Mouse (Mus musculus): Measurements from ENCODE around the gene Fut8.

Gene Fut8

GRCm38 (mm10) chr12:77305502-77305901, 67.6 kb downstream of the Fut8 start:
- DNase-seq (ENCODE audit: low read depth, low spot score) = no peak

- no peak for DNase-seq (ENCODE audit: low read depth, low spot score)
Measured at GRCm38 (mm10) chr12:77306759-77307314, 68.9 kb downstream of the Fut8 start.

GRCm38 (mm10) chr12:77309507-77309906, 71.6 kb downstream of the Fut8 start:
- DNase-seq (ENCODE audit: low read depth, low spot score) = no peak

- no peak for DNase-seq (ENCODE audit: low read depth, low spot score)
Measured at GRCm38 (mm10) chr12:77313502-77313901, 75.6 kb downstream of the Fut8 start.

GRCm38 (mm10) chr12:77324142-77324541, 86.2 kb downstream of the Fut8 start:
- DNase-seq (ENCODE audit: low read depth, low spot score) = no peak

- DNase-seq (ENCODE audit: low read depth, low spot score) = no peak
Measured at GRCm38 (mm10) chr12:77346521-77346920, 108.6 kb downstream of the Fut8 start.

- no peak for DNase-seq (ENCODE audit: low read depth, low spot score)
Measured at GRCm38 (mm10) chr12:77349543-77349942, 111.6 kb downstream of the Fut8 start.

GRCm38 (mm10) chr12:77415720-77416119, 177.8 kb downstream of the Fut8 start:
- DNase-seq (ENCODE audit: low read depth, low spot score) = no peak

- no peak for DNase-seq (ENCODE audit: low read depth, low spot score)
Measured at GRCm38 (mm10) chr12:77421667-77422393, 183.9 kb downstream of the Fut8 start.

- DNase-seq (ENCODE audit: low read depth, low spot score) = no peak
Measured at GRCm38 (mm10) chr12:77426093-77426492, 188.2 kb downstream of the Fut8 start.

GRCm38 (mm10) chr12:77428165-77428564, 190.2 kb downstream of the Fut8 start:
- no peak for DNase-seq (ENCODE audit: low read depth, low spot score)

- DNase-seq (ENCODE audit: low read depth, low spot score) = no peak
Measured at GRCm38 (mm10) chr12:77429381-77429780, 191.5 kb downstream of the Fut8 start.

GRCm38 (mm10) chr12:77436733-77437132, 198.8 kb downstream of the Fut8 start:
- no peak for DNase-seq (ENCODE audit: low read depth, low spot score)

GRCm38 (mm10) chr12:77450816-77451215, 212.9 kb downstream of the Fut8 start:
- DNase-seq (ENCODE audit: low read depth, low spot score) = no peak

GRCm38 (mm10) chr12:77466178-77466577, 228.3 kb downstream of the Fut8 start:
- no peak for DNase-seq (ENCODE audit: low read depth, low spot score)

GRCm38 (mm10) chr12:77479931-77480330, 242.0 kb downstream of the Fut8 start:
- no peak for DNase-seq (ENCODE audit: low read depth, low spot score)

GRCm38 (mm10) chr12:77481153-77481552, 243.2 kb downstream of the Fut8 start:
- DNase-seq (ENCODE audit: low read depth, low spot score) = no peak

GRCm38 (mm10) chr12:77481799-77482198, 243.9 kb downstream of the Fut8 start:
- no peak for DNase-seq (ENCODE audit: low read depth, low spot score)

- DNase-seq (ENCODE audit: low read depth, low spot score) = no peak
Measured at GRCm38 (mm10) chr12:77483180-77483855, 245.4 kb downstream of the Fut8 start.

- no peak for DNase-seq (ENCODE audit: low read depth, low spot score)
Measured at GRCm38 (mm10) chr12:77484761-77485160, 246.8 kb downstream of the Fut8 start.

- DNase-seq (ENCODE audit: low read depth, low spot score) = no peak
Measured at GRCm38 (mm10) chr12:77491478-77491877, 253.6 kb downstream of the Fut8 start.

GRCm38 (mm10) chr12:77495781-77496180, 257.9 kb downstream of the Fut8 start:
- no peak for DNase-seq (ENCODE audit: low read depth, low spot score)

GRCm38 (mm10) chr12:77498153-77498552, 260.2 kb downstream of the Fut8 start:
- DNase-seq (ENCODE audit: low read depth, low spot score) = no peak

Measured in retina, postnatal 7 days (tissue).